Mouse (Mus musculus) inflammation-experienced regulatory T-cells, adult 6 months (primary cell): ENCODE measurements around the gene Cfd. TPM values are rescaled to one million over a fixed set of nuclear protein-coding genes. Genes with fewer than 3 reads are reported as not detected.

Experiments used
- ATAC-seq: one replicate; pipeline ENCODE4 v1.8.0; 2017
- polyA plus RNA-seq, 3 experiments: library from polyadenylated mRNA; unstranded; fragments of 100-300 nt; shearing (Covaris generic); gene quantifications; one replicate each; pipeline ENCODE4 v1.2.1; 2017

The Cfd gene
- not detected for polyA plus RNA-seq

GRCm38 (mm10) chr10:79890670-79891069, at the start of gene Cfd:
Gene Cfd, plus strand, starts transcription at chr10:79890853.
- no peak for ATAC-seq

GRCm38 (mm10) chr10:79842322-79842721, 48.3 kb upstream of the Cfd start:
- ATAC-seq: no peak

- no peak for ATAC-seq
Observed at GRCm38 (mm10) chr10:79843476-79843875, 47.2 kb upstream of the Cfd start.

- no peak for ATAC-seq
Observed at GRCm38 (mm10) chr10:79846553-79846952, 44.1 kb upstream of the Cfd start.

- no peak for ATAC-seq
Observed at GRCm38 (mm10) chr10:79849941-79850628, 40.6 kb upstream of the Cfd start.

GRCm38 (mm10) chr10:79851653-79852052, 39.0 kb upstream of the Cfd start:
- no peak for ATAC-seq

- no peak for ATAC-seq
Observed at GRCm38 (mm10) chr10:79852107-79852789, 38.4 kb upstream of the Cfd start.

- no peak for ATAC-seq
Observed at GRCm38 (mm10) chr10:79852827-79853226, 37.8 kb upstream of the Cfd start.

- ATAC-seq: no peak
Observed at GRCm38 (mm10) chr10:79853392-79853791, 37.3 kb upstream of the Cfd start.

- peak; percentile 80 for ATAC-seq
Observed at GRCm38 (mm10) chr10:79853860-79854795, 36.5 kb upstream of the Cfd start, which contains the start of gene Ptbp1. Gene Ptbp1, plus strand, starts transcription at chr10:79854427.

- peak; percentile 23 for ATAC-seq
Observed at GRCm38 (mm10) chr10:79854801-79855541, 35.7 kb upstream of the Cfd start.

GRCm38 (mm10) chr10:79855558-79856184, 35.0 kb upstream of the Cfd start:
- no peak for ATAC-seq

- ATAC-seq: no peak
Observed at GRCm38 (mm10) chr10:79856280-79856679, 34.4 kb upstream of the Cfd start.

GRCm38 (mm10) chr10:79856704-79857451, 33.8 kb upstream of the Cfd start:
- ATAC-seq: no peak

- no peak for ATAC-seq
Observed at GRCm38 (mm10) chr10:79857452-79857811, 33.2 kb upstream of the Cfd start.

- ATAC-seq: no peak
Observed at GRCm38 (mm10) chr10:79857894-79858293, 32.8 kb upstream of the Cfd start.

GRCm38 (mm10) chr10:79858416-79859074, 32.1 kb upstream of the Cfd start:
- no peak for ATAC-seq

GRCm38 (mm10) chr10:79859116-79859515, 31.5 kb upstream of the Cfd start:
- ATAC-seq: no peak

- ATAC-seq: no peak
Observed at GRCm38 (mm10) chr10:79860079-79860911, 30.4 kb upstream of the Cfd start.
